Mouse (Mus musculus) ES-Bruce4 (cell line): Measurements from ENCODE around the gene Vmn2r8.

Experiments
- CTCF ChIP-seq: IDR thresholded peaks from one replicate; pipeline ENCODE4 v1.8.1; 2011; ENCODE audit warnings: low read depth, low read length
- POLR2A ChIP-seq: IDR thresholded peaks from one replicate; pipeline ENCODE4 v1.8.1; 2011; ENCODE audit warnings: low read length; ENCODE audit not compliant: insufficient read depth

DNA sequence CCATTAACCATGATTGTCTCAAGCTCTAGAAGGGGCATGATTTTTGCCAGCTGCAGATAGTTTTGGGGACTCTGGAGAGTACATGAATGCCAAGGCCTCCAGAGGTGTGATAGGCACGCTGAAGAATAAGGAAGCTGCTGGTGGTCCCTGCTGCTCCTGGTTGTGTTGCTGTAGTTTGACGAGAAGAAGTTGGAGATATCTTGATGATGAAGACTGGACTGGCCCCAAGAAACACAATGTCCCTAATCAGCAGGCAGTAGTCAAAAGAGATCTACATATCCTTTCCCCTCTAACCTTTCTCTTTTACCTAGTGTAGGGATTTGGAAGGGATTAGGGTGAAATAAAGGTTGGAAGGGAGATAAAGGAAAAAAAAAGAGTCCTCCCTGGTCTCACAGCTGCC, 66.1 kb downstream of the Vmn2r8 start:
- TF ChIP-seq POLR2A, result no peak
- no peak for TF ChIP-seq CTCF
